Mouse (Mus musculus) bone marrow, adult 2 months (tissue): ENCODE measurements at regions not wholly inside any gene's neighbourhood (a gene's known extent, or its start where the extent isn't known, plus 50 kb on each side); places are given as distances from the start of the nearest gene placed in this dataset.

ENCODE experiments used
- H3K27ac ChIP-seq: fragments of 200-500 bp; 2 replicates; pipeline ENCODE4 v1.5.1; 2012; ENCODE audit warnings: low read depth, mild to moderate bottlenecking, control low read depth, inconsistent platforms, low read length; ENCODE audit not compliant: control insufficient read depth, poor library complexity, insufficient read depth
- H3K4me1 ChIP-seq: fragments of 200-500 bp; 2 replicates; pipeline ENCODE4 v1.6.1; 2011; ENCODE audit warnings: low read length; ENCODE audit not compliant: control insufficient read depth, insufficient read depth
- H3K4me3 ChIP-seq: fragments of 200-500 bp; replicated peaks from 2 replicates; pipeline ENCODE3; 2011; ENCODE audit warnings: mild to moderate bottlenecking, low read depth, low read length, control low read depth; ENCODE audit not compliant: control insufficient read depth
- CTCF ChIP-seq: fragments of 200-500 bp; IDR thresholded peaks from 2 replicates; pipeline ENCODE4 v1.5.1; 2011; ENCODE audit warnings: low read length, control low read depth; ENCODE audit not compliant: control insufficient read depth, insufficient read depth
- POLR2A ChIP-seq: fragments of 200-500 bp; IDR thresholded peaks from 2 replicates; pipeline ENCODE4 v1.6.1; 2011; ENCODE audit warnings: low read depth, mild to moderate bottlenecking, control low read depth, low read length, borderline replicate concordance; ENCODE audit not compliant: control insufficient read depth
- WGBS: fragments of 180-500 bp; shearing (Covaris S2); methylation state at CpG from one replicate; pipeline ENCODE4 v1.1.7; 2018; 5-methylcytosine and 5-hydroxymethylcytosine counted together

GRCm38 (mm10) chr8:92028308-92028707 is 226.4 kb upstream of the Irx3 start:
- no peak for TF ChIP-seq CTCF
- TF ChIP-seq POLR2A = no peak
- Histone ChIP-seq H3K4me3 (no peak overlapping the region), H3K4me1 (no peaks in the 10 kb centered on the region), H3K27ac (no peak overlapping the region)
- 41% methylated on average over 6 of the region's 6 CpGs for WGBS

- Histone ChIP-seq H3K4me1 (no peaks in the 10 kb centered on the region), H3K27ac (no peak overlapping the region), H3K4me3 (no peak overlapping the region)
- no peak for TF ChIP-seq CTCF
- TF ChIP-seq POLR2A = no peak
- 30% methylated on average over 8 of the region's 8 CpGs for WGBS
These were observed 222.3 kb upstream of the Irx3 start for GRCm38 (mm10) chr8:92024133-92024532.

- no peak overlapping the region for H3K27ac ChIP-seq
- 72% methylated on average over 3 of the region's 3 CpGs for WGBS
- H3K4me3 ChIP-seq = no peak overlapping the region
- TF ChIP-seq POLR2A = no peak
- no peaks in the 10 kb centered on the region for H3K4me1 ChIP-seq
These were observed 219.7 kb upstream of the Irx3 start for GRCm38 (mm10) chr8:92021521-92021920.

GRCm38 (mm10) chr8:92014704-92015103 is 212.8 kb upstream of the Irx3 start:
- WGBS = 65% methylated on average over 4 of the region's 4 CpGs
- Histone ChIP-seq H3K4me1 (no peaks in the 10 kb centered on the region), H3K27ac (no peak overlapping the region), H3K4me3 (no peak overlapping the region)
- TF ChIP-seq POLR2A = no peak
- TF ChIP-seq CTCF = no peak

- Histone ChIP-seq H3K4me1 (no peaks in the 10 kb centered on the region), H3K4me3 (no peak overlapping the region), H3K27ac (no peak overlapping the region)
- no peak for TF ChIP-seq CTCF
- no peak for TF ChIP-seq POLR2A
- 65% methylated on average over 4 of the region's 4 CpGs for WGBS
These were observed 211.3 kb upstream of the Irx3 start for GRCm38 (mm10) chr8:92013183-92013582.

GRCm38 (mm10) chr8:92010412-92010811 is 208.5 kb upstream of the Irx3 start:
- Histone ChIP-seq H3K4me1 (no peaks in the 10 kb centered on the region), H3K27ac (no peak overlapping the region), H3K4me3 (no peak overlapping the region)
- WGBS = 37% methylated on average over 4 of the region's 4 CpGs
- TF ChIP-seq POLR2A = no peak
- TF ChIP-seq CTCF = no peak

GRCm38 (mm10) chr8:92008616-92009610 is 207.0 kb upstream of the Irx3 start:
- Histone ChIP-seq H3K4me1 (no peaks in the 10 kb centered on the region), H3K27ac (no peak overlapping the region), H3K4me3 (no peak overlapping the region)
- WGBS = 81% methylated on average over 14 of the region's 14 CpGs
- no peak for TF ChIP-seq POLR2A
- no peak for TF ChIP-seq CTCF

GRCm38 (mm10) chr8:92005091-92005490 is 203.2 kb upstream of the Irx3 start:
- TF ChIP-seq POLR2A = no peak
- TF ChIP-seq CTCF = no peak
- no peak overlapping the region for H3K4me3 ChIP-seq
- no peak overlapping the region for H3K27ac ChIP-seq
- no peaks in the 10 kb centered on the region for H3K4me1 ChIP-seq
- WGBS = 83% methylated on average over 2 of the region's 2 CpGs
